Mouse (Mus musculus): ENCODE results near the gene Tex48. TPM values are rescaled to one million over a fixed set of nuclear protein-coding genes. Genes with fewer than 3 reads are reported as not detected.

The Tex48 gene
- total and polyA plus RNA-seq, 2 experiments from 2014 or later = not detected

- Histone ChIP-seq H3K9me3 (ENCODE audit: low read length) (no peaks in the 10 kb centered on the region), H3K27ac (no peak overlapping the region), H3K4me3 (ENCODE audit: low read length) (no peak overlapping the region), H3K4me2 (ENCODE audit: low read depth, low read length) (no peak overlapping the region), H3K27me3 (ENCODE audit: insufficient read depth, low read length) (no peaks in the 10 kb centered on the region), H3K4me1 (ENCODE audit: insufficient read depth, low read length) (no peaks in the 10 kb centered on the region), H3K36me3 (ENCODE audit: insufficient read depth, low read length) (no peaks in the 10 kb centered on the region), H3K9ac (replicated peaks; ENCODE audit: low read length) (no peak overlapping the region)
- TF ChIP-seq CTCF (IDR thresholded peaks at IDR 0.05; ENCODE audit: low read depth) = no peak
- DNase-seq (ENCODE audit: low spot score) (no peak), ATAC-seq (no peak)
- 82% methylated on average over 3 of the region's 3 CpGs for WGBS
Measured at GRCm38 (mm10) chr4:63625563-63626080, 3.4 kb upstream of the Tex48 start.

- H3K36me3 ChIP-seq (ENCODE audit: insufficient read depth, low read length) = no peaks in the 10 kb centered on the region
- no peak overlapping the region for H3K4me3 ChIP-seq (ENCODE audit: low read length)
- H3K9ac ChIP-seq (replicated peaks; ENCODE audit: low read length) = no peak overlapping the region
- H3K27me3 ChIP-seq (ENCODE audit: insufficient read depth, low read length) = no peaks in the 10 kb centered on the region
- no peaks in the 10 kb centered on the region for H3K9me3 ChIP-seq (ENCODE audit: low read length)
- no peak overlapping the region for H3K27ac ChIP-seq
- TF ChIP-seq CTCF (IDR thresholded peaks at IDR 0.05; ENCODE audit: low read depth) = no peak
- no peaks in the 10 kb centered on the region for H3K4me1 ChIP-seq (ENCODE audit: insufficient read depth, low read length)
- H3K4me2 ChIP-seq (ENCODE audit: low read depth, low read length) = no peak overlapping the region
- WGBS = 86% methylated on average over 2 of the region's 2 CpGs
- no peak for DNase-seq (ENCODE audit: low spot score)
- ATAC-seq = no peak
Measured at GRCm38 (mm10) chr4:63621861-63622260, 367 bp downstream of the Tex48 start.

- peak; percentile 7 for DNase-seq (ENCODE audit: low spot score)
- WGBS = 76% methylated on average over 7 of the region's 7 CpGs
- Histone ChIP-seq H3K27me3 (ENCODE audit: insufficient read depth, low read length) (no peaks in the 10 kb centered on the region), H3K4me1 (ENCODE audit: insufficient read depth, low read length) (no peaks in the 10 kb centered on the region), H3K27ac (no peak overlapping the region), H3K9ac (replicated peaks; ENCODE audit: low read length) (no peak overlapping the region), H3K4me3 (ENCODE audit: low read length) (no peak overlapping the region), H3K9me3 (ENCODE audit: low read length) (no peaks in the 10 kb centered on the region), H3K36me3 (ENCODE audit: insufficient read depth, low read length) (no peaks in the 10 kb centered on the region), H3K4me2 (ENCODE audit: low read depth, low read length) (no peak overlapping the region)
- no peak for ATAC-seq
- no peak for TF ChIP-seq CTCF (IDR thresholded peaks at IDR 0.05; ENCODE audit: low read depth)
Measured at GRCm38 (mm10) chr4:63608391-63608790, 13.8 kb downstream of the Tex48 start.

GRCm38 (mm10) chr4:63605968-63606367 lies 16.3 kb downstream of the Tex48 start:
- WGBS = 85% methylated on average over 1 of the region's 1 CpGs
- Histone ChIP-seq H3K9ac (replicated peaks; ENCODE audit: low read length) (no peak overlapping the region), H3K36me3 (ENCODE audit: insufficient read depth, low read length) (no peaks in the 10 kb centered on the region), H3K27ac (no peak overlapping the region), H3K4me3 (ENCODE audit: low read length) (no peak overlapping the region), H3K9me3 (ENCODE audit: low read length) (no peaks in the 10 kb centered on the region), H3K4me1 (ENCODE audit: insufficient read depth, low read length) (no peaks in the 10 kb centered on the region), H3K4me2 (ENCODE audit: low read depth, low read length) (no peak overlapping the region), H3K27me3 (ENCODE audit: insufficient read depth, low read length) (no peaks in the 10 kb centered on the region)
- no peak for TF ChIP-seq CTCF (IDR thresholded peaks at IDR 0.05; ENCODE audit: low read depth)
- ATAC-seq (no peak), DNase-seq (ENCODE audit: low spot score) (no peak)

- no peak overlapping the region for H3K27ac ChIP-seq
- no peaks in the 10 kb centered on the region for H3K9me3 ChIP-seq (ENCODE audit: low read length)
- no peaks in the 10 kb centered on the region for H3K4me1 ChIP-seq (ENCODE audit: insufficient read depth, low read length)
- no peak overlapping the region for H3K9ac ChIP-seq (replicated peaks; ENCODE audit: low read length)
- 92% methylated on average over 3 of the region's 3 CpGs for WGBS
- no peak overlapping the region for H3K4me3 ChIP-seq (ENCODE audit: low read length)
- no peak overlapping the region for H3K4me2 ChIP-seq (ENCODE audit: low read depth, low read length)
- DNase-seq (ENCODE audit: low spot score) (no peak), ATAC-seq (no peak)
- H3K36me3 ChIP-seq (ENCODE audit: insufficient read depth, low read length) = no peaks in the 10 kb centered on the region
- no peak for TF ChIP-seq CTCF (IDR thresholded peaks at IDR 0.05; ENCODE audit: low read depth)
- no peaks in the 10 kb centered on the region for H3K27me3 ChIP-seq (ENCODE audit: insufficient read depth, low read length)
Measured at GRCm38 (mm10) chr4:63605545-63605944, 16.7 kb downstream of the Tex48 start.

- no peak for TF ChIP-seq CTCF (IDR thresholded peaks at IDR 0.05; ENCODE audit: low read depth)
- 76% methylated on average over 3 of the region's 3 CpGs for WGBS
- ATAC-seq (no peak), DNase-seq (ENCODE audit: low spot score) (no peak)
- H3K4me3 ChIP-seq (ENCODE audit: low read length) = no peak within 1 kb of the TSS
- H3K9ac ChIP-seq (replicated peaks; ENCODE audit: low read length) = no peak within 1 kb of the TSS
- no peaks in the 10 kb centered on the region for H3K9me3 ChIP-seq (ENCODE audit: low read length)
- H3K36me3 ChIP-seq (ENCODE audit: insufficient read depth, low read length) = no peaks in the 10 kb centered on the region
- no peaks in the 10 kb centered on the region for H3K4me1 ChIP-seq (ENCODE audit: insufficient read depth, low read length)
- H3K27ac ChIP-seq = no peak within 1 kb of the TSS
- H3K27me3 ChIP-seq (ENCODE audit: insufficient read depth, low read length) = no peaks in the 10 kb centered on the region
- no peak within 1 kb of the TSS for H3K4me2 ChIP-seq (ENCODE audit: low read depth, low read length)
Measured at GRCm38 (mm10) chr4:63604945-63605344, 17.3 kb downstream of the Tex48 start, which contains the start of gene Gm11213. TSS of gene Gm11213 (minus strand) at chr4:63605261.

- H3K27ac ChIP-seq = no peak overlapping the region
- no peaks in the 10 kb centered on the region for H3K27me3 ChIP-seq (ENCODE audit: insufficient read depth, low read length)
- H3K36me3 ChIP-seq (ENCODE audit: insufficient read depth, low read length) = no peaks in the 10 kb centered on the region
- H3K4me1 ChIP-seq (ENCODE audit: insufficient read depth, low read length) = no peaks in the 10 kb centered on the region
- no peaks in the 10 kb centered on the region for H3K9me3 ChIP-seq (ENCODE audit: low read length)
- no peak overlapping the region for H3K4me2 ChIP-seq (ENCODE audit: low read depth, low read length)
- no peak for ATAC-seq
- H3K9ac ChIP-seq (replicated peaks; ENCODE audit: low read length) = no peak overlapping the region
- TF ChIP-seq CTCF (IDR thresholded peaks at IDR 0.05; ENCODE audit: low read depth) = no peak
- DNase-seq (ENCODE audit: low spot score) = no peak
- no peak overlapping the region for H3K4me3 ChIP-seq (ENCODE audit: low read length)
Measured at GRCm38 (mm10) chr4:63601263-63601662, 21.0 kb downstream of the Tex48 start.
